Mouse (Mus musculus) cerebellum, adult 18-20 months (tissue): Measurements from ENCODE around the gene Gm14819.
"Not testable (repeated sequence)": the region's sequence is repeated elsewhere in the genome, so short reads cannot be mapped to it uniquely, and the experiment has no call there.

Experiments
- DNase-seq, 2 experiments: peaks; one replicate each; pipeline ENCODE4 v3.0.0; 2021

The Gm14819 gene

DNA sequence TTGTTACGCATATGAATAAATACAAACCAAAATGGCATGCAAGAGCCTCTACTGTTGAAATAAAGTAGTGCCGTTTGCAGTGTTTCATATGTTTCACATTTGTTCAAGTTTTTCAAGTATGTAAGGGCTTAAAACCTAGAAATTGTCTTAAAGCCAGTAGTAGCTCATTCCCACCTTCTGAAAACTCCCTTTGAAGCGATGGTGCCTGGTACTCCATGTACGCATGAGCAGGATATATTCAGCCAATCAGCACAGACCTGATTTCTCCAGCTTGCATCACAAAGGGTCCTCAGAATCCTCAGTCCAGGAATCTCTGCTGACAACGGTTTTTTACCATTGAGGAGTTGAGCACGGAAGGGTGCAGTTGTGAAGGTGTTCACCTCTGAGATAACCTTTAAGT is at the start of gene Gm14819:
TSS of gene Gm14819 (plus strand) at position 301 of the 400 bp plus-strand sequence.
- not testable (repeated sequence) for DNase-seq
